ENCODE assay signal across 8 mouse cellular contexts in genomic region chr14:54714121-54714520, GRCm38 (mm10). TPM values are rescaled to one million over a fixed set of nuclear protein-coding genes. Genes with fewer than 3 reads are reported as not detected.
DNase-seq lines count a peak whose midpoint lies in the region; ATAC-seq lines count a peak whose summit lies in the region.

No protein-coding gene starts in this region.

- no peak for ATAC-seq in limb, embryonic 12.5 days (ENCODE audit: insufficient number of reproducible peaks, insufficient read depth, low FRiP score, low TSS enrichment, low read depth)
- ATAC-seq in midbrain, embryonic 14.5 days (ENCODE audit: low FRiP score, low TSS enrichment), result peak; percentile 47

- peak overlapping the region; percentile 60 for H3K4me2 ChIP-seq in limb, embryonic 12.5 days
- peak overlapping the region; percentile 70 for H3K4me2 ChIP-seq in midbrain, embryonic 14.5 days (ENCODE audit: low read length)

- H3K27me3 ChIP-seq in embryonic facial prominence, embryonic 10.5 days (replicated peaks; ENCODE audit: low read depth, poor library complexity, severe bottlenecking), result peaks cover 27% of the 10 kb centered on the region
- 0 out of 2 replicates have a peak, but pooled peaks cover 8% of the 10 kb centered on the region for H3K27me3 ChIP-seq in limb, embryonic 12.5 days
- H3K27me3 ChIP-seq in midbrain, embryonic 14.5 days (ENCODE audit: control insufficient read depth, insufficient read depth, low read length), result no peaks in the 10 kb centered on the region

- peaks cover 23% of the 10 kb centered on the region for H3K4me1 ChIP-seq in embryonic facial prominence, embryonic 10.5 days
- H3K4me1 ChIP-seq in limb, embryonic 12.5 days (replicated peaks), result peaks cover 11% of the 10 kb centered on the region
- H3K4me1 ChIP-seq in midbrain, embryonic 14.5 days (ENCODE audit: control insufficient read depth, insufficient read depth, low read length), result no peaks in the 10 kb centered on the region

- peak overlapping the region; percentile 49 for H3K4me3 ChIP-seq in embryonic facial prominence, embryonic 10.5 days
- peak overlapping the region; percentile 26 for H3K4me3 ChIP-seq in limb, embryonic 12.5 days (replicated peaks)
- peak overlapping the region; percentile 36 for H3K4me3 ChIP-seq in midbrain, embryonic 14.5 days (replicated peaks; ENCODE audit: low read depth, low read length)

- H3K9me3 ChIP-seq in embryonic facial prominence, embryonic 10.5 days, result no peaks in the 10 kb centered on the region
- no peaks in the 10 kb centered on the region for H3K9me3 ChIP-seq in limb, embryonic 12.5 days
- H3K9me3 ChIP-seq in midbrain, embryonic 14.5 days (ENCODE audit: control insufficient read depth, low read length), result no peaks in the 10 kb centered on the region

- H3K27ac ChIP-seq in embryonic facial prominence, embryonic 10.5 days (replicated peaks), result no peak overlapping the region
- H3K27ac ChIP-seq in limb, embryonic 12.5 days, result no peak overlapping the region
- H3K27ac ChIP-seq in midbrain, embryonic 14.5 days (replicated peaks; ENCODE audit: low read depth, low read length), result 0 out of 2 replicates have a peak overlapping the region, but pooled peaks have one; percentile 15

- H3K9ac ChIP-seq in limb, embryonic 12.5 days (replicated peaks), result 0 out of 2 replicates have a peak overlapping the region, but pooled peaks have one; percentile 23
- peak overlapping the region; percentile 44 for H3K9ac ChIP-seq in midbrain, embryonic 14.5 days (replicated peaks; ENCODE audit: low read length)

- no peaks in the 10 kb centered on the region for H3K36me3 ChIP-seq in embryonic facial prominence, embryonic 10.5 days (replicated peaks)
- no peaks in the 10 kb centered on the region for H3K36me3 ChIP-seq in limb, embryonic 12.5 days
- H3K36me3 ChIP-seq in midbrain, embryonic 14.5 days (ENCODE audit: control insufficient read depth, insufficient read depth, low read length), result no peaks in the 10 kb centered on the region

- WGBS in embryonic facial prominence, embryonic 10.5 days, result under 1% methylated on average over 13 of the region's 13 CpGs
- 2% methylated on average over 13 of the region's 13 CpGs for WGBS in limb, embryonic 12.5 days
- WGBS in midbrain, embryonic 14.5 days, result under 1% methylated on average over 13 of the region's 13 CpGs

- DNase-seq in B cell, adult 2 months, result peak; percentile 70 to 73
- peak; percentile 76 for DNase-seq in adrenal gland, postnatal 10 days
- peak; percentile 75 for DNase-seq in embryonic facial prominence, embryonic 10.5 days (ENCODE audit: low spot score)
- peak; percentile 81 for DNase-seq in heart, adult 8-10 months (ENCODE audit: low spot score)
- DNase-seq in kidney, adult 8-10 months, result peak; percentile 71 to 85
- DNase-seq in midbrain, embryonic 14.5 days, result peak; percentile 93
- DNase-seq in spleen, adult 12 weeks (ENCODE audit: low spot score), result peak; percentile 67

RNA-seq across cellular contexts. Expression of gene Cebpe, which starts 2.1 kb away (rescaled TPM):
- total RNA-seq in adrenal gland, postnatal 10 days (2021), result under 1 TPM; 0.57 to 0.70 TPM
- not detected in 2 replicates for polyA plus RNA-seq in embryonic facial prominence, embryonic 10.5 days (2016; fragmentation: Nextera tagmentation; extraction: Ambion mirVana)
- total RNA-seq in heart, adult 8-10 months (2022), result not detected
- not detected in 2 replicates for polyA plus RNA-seq in limb, embryonic 12.5 days (2016; fragmentation: Nextera tagmentation; extraction: Ambion mirVana)
- polyA plus RNA-seq in midbrain, embryonic 14.5 days (2014; fragmentation: Nextera tagmentation; extraction: Ambion mirVana), result not detected in 2 replicates

RNA-seq across cellular contexts. Expression of gene Gm29776, which starts 15.5 kb away (rescaled TPM):
- not detected for total RNA-seq in adrenal gland, postnatal 10 days (2021)
- polyA plus RNA-seq in embryonic facial prominence, embryonic 10.5 days (2016; fragmentation: Nextera tagmentation; extraction: Ambion mirVana), result 0.10 and 0.12 TPM in 2 replicates
- total RNA-seq in heart, adult 8-10 months (2022), result not detected
- 0.16 and 0.23 TPM in 2 replicates for polyA plus RNA-seq in limb, embryonic 12.5 days (2016; fragmentation: Nextera tagmentation; extraction: Ambion mirVana)
- 0.20 TPM in 2 replicates for polyA plus RNA-seq in midbrain, embryonic 14.5 days (2014; fragmentation: Nextera tagmentation; extraction: Ambion mirVana)

RNA-seq across cellular contexts. Expression of gene Acin1, which starts 27.4 kb away (rescaled TPM):
- 100 to 1,000 TPM; 132 to 167 TPM for total RNA-seq in adrenal gland, postnatal 10 days (2021)
- 150 and 152 TPM in 2 replicates for polyA plus RNA-seq in embryonic facial prominence, embryonic 10.5 days (2016; fragmentation: Nextera tagmentation; extraction: Ambion mirVana)
- total RNA-seq in heart, adult 8-10 months (2022), result 10 to 100 TPM; 63.8 to 81.1 (median 74.3) TPM
- polyA plus RNA-seq in limb, embryonic 12.5 days (2016; fragmentation: Nextera tagmentation; extraction: Ambion mirVana), result 148 and 175 TPM in 2 replicates
- 128 and 143 TPM in 2 replicates for polyA plus RNA-seq in midbrain, embryonic 14.5 days (2014; fragmentation: Nextera tagmentation; extraction: Ambion mirVana)

RNA-seq across cellular contexts. Expression of gene 1700123O20Rik, which starts 28.1 kb away (rescaled TPM):
- total RNA-seq in adrenal gland, postnatal 10 days (2021), result 10 to 100 TPM; 35.5 to 36.6 TPM
- polyA plus RNA-seq in embryonic facial prominence, embryonic 10.5 days (2016; fragmentation: Nextera tagmentation; extraction: Ambion mirVana), result 115 and 116 TPM in 2 replicates
- total RNA-seq in heart, adult 8-10 months (2022), result 10 to 100 TPM; 12.9 to 15.3 (median 13.3) TPM
- polyA plus RNA-seq in limb, embryonic 12.5 days (2016; fragmentation: Nextera tagmentation; extraction: Ambion mirVana), result 105 TPM in 2 replicates
- 74.0 and 79.1 TPM in 2 replicates for polyA plus RNA-seq in midbrain, embryonic 14.5 days (2014; fragmentation: Nextera tagmentation; extraction: Ambion mirVana)
